Mouse (Mus musculus) embryonic stem cell, embryonic (primary cell): ENCODE data around the gene Cxcl17.

ENCODE experiments used
- CTCF ChIA-PET, 4 experiments: fragments of 300-600 bp in 2 of 4; fragments of 350-600 bp in 2 of 4; sonication (Branson Sonifier 250); formaldehyde crosslinking; loops; one replicate each; lab custom pipeline; 2022; ENCODE audit warnings: inconsistent platforms in 2 of 4; lab: Charles Lee
- POLR2A ChIA-PET, 4 experiments: fragments of 300-600 bp in 2 of 4; fragments of 350-600 bp in 2 of 4; sonication (Branson Sonifier 250); formaldehyde crosslinking; loops; one replicate each; lab custom pipeline; 2022; ENCODE audit warnings: antibody characterized with exemption in 4 of 4, inconsistent platforms in 1 of 4; lab: Charles Lee

Cxcl17 gene

DNA sequence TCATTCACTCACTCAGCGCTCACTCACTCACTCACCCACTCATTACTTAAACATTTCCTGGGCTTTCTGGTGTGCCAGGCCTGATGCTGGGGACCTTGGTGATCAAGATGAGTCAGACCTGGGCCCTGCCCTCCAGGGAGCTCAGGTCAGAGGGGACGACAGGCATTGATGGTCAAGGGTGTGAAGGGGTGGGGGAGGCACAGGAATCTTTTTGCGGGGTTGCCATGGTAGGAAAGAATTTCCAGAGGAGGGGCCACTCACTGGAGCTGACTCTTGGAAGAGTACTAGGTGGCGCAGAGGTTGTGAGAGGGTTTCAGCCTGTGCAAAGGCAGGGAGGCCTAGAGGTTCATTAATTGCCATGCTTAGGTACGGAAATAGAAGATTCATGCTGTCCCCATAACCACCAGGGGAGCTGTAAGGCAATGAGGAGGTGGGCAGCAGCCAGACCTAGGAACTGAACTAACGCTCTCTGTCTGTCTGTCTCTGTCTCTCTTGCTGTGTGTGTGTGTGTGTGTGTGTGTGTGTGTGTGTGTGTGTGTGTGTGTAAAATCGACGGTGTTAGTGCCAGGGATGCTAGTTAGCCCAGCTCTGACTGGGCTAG, 35.5 kb downstream of the Cxcl17 start:
- CTCF ChIA-PET = interaction anchor here (0.6 to 1.7 kb wide), 31 partner anchors 10 to 405 kb away, joined by 3 to 11 read pairs (median 4); partner anchors contain the start of genes Gsk3a (in 1 of the 4), Megf8 (in 1 of the 4), Rabac1 (in 1 of the 4) and Zfp526 (in 1 of the 4)
- POLR2A ChIA-PET = interaction anchor here in 3 of 4 experiments (0.6 to 1.9 kb wide), 19 partner anchors 9 to 314 kb away, joined by 3 to 8 read pairs (median 4); partner anchors contain the start of genes Pafah1b3 (in 2 of the 3), Cic (in 1 of the 3), Cnfn (in 1 of the 3) and Gsk3a (in 1 of the 3)

DNA sequence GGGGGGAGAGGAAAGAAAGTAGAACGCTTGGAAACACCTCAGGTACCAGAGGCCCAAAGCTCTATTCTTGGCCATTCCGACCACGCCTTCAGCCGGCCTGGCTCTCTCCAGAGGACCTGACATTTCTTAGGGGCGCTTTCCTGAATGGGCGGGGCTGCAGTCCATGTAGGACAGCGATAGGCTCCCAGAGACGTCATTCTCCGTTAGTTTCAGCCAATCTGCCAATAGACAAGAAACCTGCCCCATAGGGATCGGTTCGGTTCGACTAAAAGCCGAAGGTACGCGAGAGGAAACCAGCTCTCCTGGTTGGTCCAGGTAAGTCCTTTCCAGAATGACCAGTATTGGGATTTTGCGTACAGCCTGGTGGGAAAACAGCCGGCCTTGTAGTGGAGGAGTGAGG, 36.1 kb downstream of the Cxcl17 start:
- ChIA-PET CTCF (interaction anchor here (0.6 to 1.7 kb wide), 23 partner anchors 10 to 404 kb away, joined by 3 to 11 read pairs (median 4); partner anchors contain the start of genes Gsk3a (in 1 of the 4), Megf8 (in 1 of the 4), Rabac1 (in 1 of the 4) and Zfp526 (in 1 of the 4)), POLR2A (interaction anchor here in 2 of 4 experiments (0.8 to 1.9 kb wide), 18 partner anchors 8 to 294 kb away, joined by 3 to 8 read pairs (median 4); partner anchors contain the start of genes Pafah1b3 (in 2 of the 2), Cic (in 1 of the 2), Cnfn (in 1 of the 2) and Gsk3a (in 1 of the 2))

DNA sequence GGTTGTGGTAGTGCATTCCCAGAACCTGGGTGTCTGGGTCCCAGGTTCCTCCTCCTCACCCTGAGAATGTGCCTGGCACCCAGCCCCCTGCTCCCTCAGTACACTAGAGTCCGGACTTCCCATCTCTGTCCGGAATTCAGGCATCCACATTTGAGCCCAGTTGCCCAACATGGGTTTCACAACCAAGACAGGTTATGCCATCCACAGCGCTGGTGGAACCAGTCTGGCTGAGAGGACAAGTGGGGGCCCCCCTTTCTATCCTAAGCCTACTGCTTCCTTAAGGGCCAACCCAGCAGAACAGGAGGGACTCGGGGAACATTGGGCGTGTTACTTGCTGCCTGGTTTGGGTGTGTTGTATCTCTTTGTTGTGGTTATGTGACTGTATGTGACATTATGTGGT, 40.2 kb downstream of the Cxcl17 start:
- POLR2A ChIA-PET = interaction anchor here in 1 of 4 experiments (0.6 to 0.7 kb wide), 2 partner anchors 117 to 193 kb away, joined by 3 to 5 read pairs; partner anchors contain the start of gene Pou2f2
- CTCF ChIA-PET = interaction anchor here in 2 of 4 experiments (0.6 to 0.8 kb wide), 2 partner anchors 184 to 554 kb away, joined by 3 to 6 read pairs; no protein-coding TSS in a partner anchor

GRCm38 (mm10) chr7:25369058-25369749, 43.5 kb downstream of the Cxcl17 start, which contains the start of gene Cnfn:
TSS of gene Cnfn (minus strand) at chr7:25369724.
- CTCF ChIA-PET = interaction anchor here in 1 of 4 experiments (0.6 kb wide), 1 partner anchor 29 kb away, joined by 3 read pairs; no protein-coding TSS in a partner anchor
- POLR2A ChIA-PET = interaction anchor here in 1 of 4 experiments (1.3 to 2.7 kb wide), 2 partner anchors 8 to 71 kb away, joined by 3 to 8 read pairs; partner anchors contain the start of gene Pafah1b3

GRCm38 (mm10) chr7:25368333-25368732, 44.4 kb downstream of the Cxcl17 start:
- ChIA-PET POLR2A (interaction anchor here in 2 of 4 experiments (0.6 to 2.7 kb wide), 5 partner anchors 9 to 77 kb away, joined by 3 to 8 read pairs (median 5); partner anchors contain the start of gene Pafah1b3 (in 1 of the 2)), CTCF (interaction anchor here (0.5 to 1.5 kb wide), 5 partner anchors 11 to 112 kb away, joined by 3 to 5 read pairs (median 3); no protein-coding TSS in a partner anchor)

DNA sequence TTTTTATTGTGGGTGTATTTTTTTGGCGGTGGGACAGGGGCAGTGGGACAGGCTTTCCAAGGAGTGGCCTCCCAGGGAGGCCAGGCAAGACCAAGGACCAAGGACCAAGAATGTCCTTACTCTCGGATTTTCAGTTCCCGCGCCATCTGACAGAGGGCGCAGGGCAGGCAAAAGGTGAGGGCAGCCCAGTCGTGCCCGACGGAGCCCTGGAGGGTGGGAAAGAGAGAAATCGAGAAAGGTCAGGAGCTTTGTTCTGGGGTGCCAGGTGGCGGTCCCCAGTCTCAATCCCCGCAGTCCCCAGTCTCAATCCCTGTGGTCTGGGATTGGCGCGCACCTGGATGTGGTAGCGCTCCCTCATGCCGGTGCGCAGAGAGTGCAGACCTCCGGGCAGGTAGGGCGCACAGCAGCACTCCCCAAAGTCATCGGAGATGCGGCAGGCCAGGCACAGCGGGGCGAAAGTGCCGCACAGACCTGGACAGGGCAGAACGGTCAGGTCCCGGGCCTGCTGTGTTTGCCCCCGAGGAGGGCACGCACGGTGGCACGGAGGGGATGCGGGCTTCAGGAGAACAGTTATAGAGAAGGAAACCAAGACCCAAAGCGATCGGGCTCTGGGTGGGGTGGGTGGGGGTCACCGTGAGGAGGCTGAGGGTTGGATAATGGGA, 44.9 kb downstream of the Cxcl17 start:
- CTCF ChIA-PET = interaction anchor here in 2 of 4 experiments (0.5 to 1.5 kb wide), 3 partner anchors 12 to 112 kb away, joined by 3 to 5 read pairs (median 3); no protein-coding TSS in a partner anchor
- POLR2A ChIA-PET = interaction anchor here in 2 of 4 experiments (0.6 to 2.7 kb wide), 5 partner anchors 9 to 76 kb away, joined by 3 to 8 read pairs (median 5); partner anchors contain the start of gene Pafah1b3 (in 1 of the 2)

GRCm38 (mm10) chr7:25365937-25366625, 46.6 kb downstream of the Cxcl17 start:
- ChIA-PET CTCF (interaction anchor here (0.6 to 1.8 kb wide), 7 partner anchors 11 to 267 kb away, joined by 3 to 7 read pairs (median 4); no protein-coding TSS in a partner anchor), POLR2A (interaction anchor here in 3 of 4 experiments (0.5 to 2.3 kb wide), 12 partner anchors 8 to 237 kb away, joined by 3 to 7 read pairs (median 4); partner anchors contain the start of genes Cic (in 1 of the 3) and Pafah1b3 (in 1 of the 3))

DNA sequence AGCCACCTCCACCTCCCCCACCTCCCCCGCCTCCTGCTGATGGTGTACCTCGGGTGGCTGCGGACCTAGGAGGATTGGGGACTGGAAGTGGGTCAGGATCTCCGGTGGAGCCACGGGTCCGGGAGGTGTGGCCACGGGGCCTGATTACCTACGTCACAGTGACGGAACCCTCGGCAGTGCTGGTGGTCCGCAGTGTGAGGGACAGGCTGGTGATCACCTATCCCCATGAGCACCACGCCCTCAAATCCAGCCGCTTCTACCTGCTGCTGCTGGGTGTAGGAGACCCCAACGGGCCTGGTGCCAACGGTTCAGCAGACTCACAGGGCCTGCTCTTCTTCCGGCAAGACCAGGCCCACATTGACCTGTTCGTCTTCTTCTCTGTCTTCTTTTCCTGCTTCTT, 49.1 kb downstream of the Cxcl17 start:
- CTCF ChIA-PET = interaction anchor here in 3 of 4 experiments (0.6 to 1.7 kb wide), 6 partner anchors 13 to 69 kb away, joined by 3 to 9 read pairs (median 4); partner anchors contain the start of genes Megf8 (in 1 of the 3) and Pafah1b3 (in 1 of the 3)
- POLR2A ChIA-PET = interaction anchor here in 1 of 4 experiments (1.6 kb wide), 1 partner anchor 66 kb away, joined by 5 read pairs; the partner anchor contains the start of gene Pafah1b3

DNA sequence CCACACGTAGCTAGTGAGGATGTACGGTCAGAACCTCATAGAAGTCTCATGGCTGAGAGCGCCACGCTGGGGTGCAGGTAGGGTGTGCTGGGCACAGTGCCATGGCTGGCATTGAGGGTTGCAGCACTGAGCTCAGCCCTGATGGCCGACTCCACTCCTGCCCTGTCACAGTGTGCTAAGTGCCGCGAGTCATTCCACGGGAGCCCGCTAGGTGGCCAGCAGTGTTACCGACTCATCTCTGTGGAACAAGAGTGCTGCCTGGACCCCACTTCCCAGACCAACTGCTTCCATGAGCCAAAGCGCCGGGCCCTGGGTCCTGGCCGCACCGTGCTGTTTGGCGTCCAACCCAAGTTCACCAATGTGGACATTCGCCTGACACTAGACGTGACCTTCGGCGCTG, 49.5 kb downstream of the Cxcl17 start:
- CTCF ChIA-PET = interaction anchor here in 3 of 4 experiments (0.6 to 1.7 kb wide), 9 partner anchors 14 to 638 kb away, joined by 3 to 9 read pairs (median 4); partner anchors contain the start of genes Megf8 (in 1 of the 3) and Pafah1b3 (in 1 of the 3)
- POLR2A ChIA-PET = no interaction called here

DNA sequence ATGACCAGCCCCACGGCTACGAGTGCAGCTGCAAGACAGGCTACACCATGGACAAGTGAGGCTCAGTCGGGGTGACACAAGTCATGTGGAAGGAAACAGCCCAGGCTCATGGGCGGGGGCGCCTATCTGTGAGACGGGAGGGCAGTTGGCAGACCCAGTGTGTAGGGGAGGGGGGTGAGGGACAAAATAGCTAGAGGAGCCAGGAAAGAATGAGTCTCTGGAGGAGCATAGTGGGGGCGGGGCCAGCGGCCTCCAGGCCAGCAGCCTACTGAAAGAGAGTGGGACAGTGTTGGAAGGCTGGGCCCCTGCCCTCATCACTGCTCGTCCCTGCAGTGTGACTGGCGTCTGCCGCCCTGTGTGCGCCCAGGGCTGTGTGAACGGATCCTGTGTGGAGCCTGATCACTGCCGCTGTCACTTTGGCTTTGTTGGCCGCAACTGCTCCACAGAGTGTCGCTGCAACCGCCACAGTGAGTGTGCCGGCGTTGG, 53.9 kb downstream of the Cxcl17 start:
- ChIA-PET POLR2A (interaction anchor here in 2 of 4 experiments (0.5 to 1.0 kb wide), 2 partner anchors 36 to 1830 kb away, joined by 3 read pairs; no protein-coding TSS in a partner anchor), CTCF (interaction anchor here in 2 of 4 experiments (0.8 to 1.6 kb wide), 4 partner anchors 20 to 50 kb away, joined by 3 read pairs; no protein-coding TSS in a partner anchor)
